Mouse (Mus musculus) left cerebral cortex, adult 2 months (tissue): ENCODE measurements around the gene Arsa. TPM values are rescaled to one million over a fixed set of nuclear protein-coding genes. Genes with fewer than 3 reads are reported as not detected.

Experiments used
- DNase-seq, 2 experiments: peaks; one replicate each; pipeline ENCODE4 v3.0.0; 2021 to 2022; ENCODE audit warnings: low spot score in 2 of 2, mixed read lengths in 1 of 2; ENCODE audit errors: extremely low spot score in 1 of 2
- H3K27ac ChIP-seq: fragments of 200-600 bp; 2 replicates; pipeline ENCODE4 v1.8.1; 2022
- H3K4me3 ChIP-seq: fragments of 200-600 bp; 2 replicates; pipeline ENCODE4 v1.8.1; 2022
- CTCF ChIP-seq: fragments of 200-600 bp; IDR thresholded peaks from 2 replicates; pipeline ENCODE4 v1.8.1; 2022; ENCODE audit warnings: antibody characterized with exemption, mild to moderate bottlenecking, moderate library complexity
- intact Hi-C: fragments of 180-260 bp; cut with DNase I; formaldehyde crosslinking; loops from one replicate; pipeline ENCODE4 v1.15.1; 2025
- total RNA-seq, 2 experiments: library from RNA; stranded (reverse); gene quantifications; 2 replicates each; pipeline ENCODE4 v1.2.3; 2021

Arsa gene
- total RNA-seq, 2 experiments from 2014 or later = 32.0 to 33.0 TPM

GRCm38 (mm10) chr15:89468577-89468976 lies 8.6 kb downstream of the Arsa start:
- Histone ChIP-seq H3K27ac (no peak overlapping the region), H3K4me3 (no peak overlapping the region)
- intact Hi-C loops = loop anchor here (5.0 kb wide), 2 partner anchors 59 to 96 kb away; partner anchors contain the start of gene Sco2
- peak; percentile 77 for TF ChIP-seq CTCF
- DNase-seq = no peak

GRCm38 (mm10) chr15:89465052-89465451 lies 12.2 kb downstream of the Arsa start:
- intact Hi-C loops = loop anchor here (5.0 kb wide), 2 partner anchors 62 to 93 kb away; partner anchors contain the start of gene Sco2
- Histone ChIP-seq H3K27ac (no peak overlapping the region), H3K4me3 (no peak overlapping the region)
- DNase-seq = no peak
- TF ChIP-seq CTCF = no peak

- no peak for DNase-seq
- TF ChIP-seq CTCF = peak; percentile 34
- intact Hi-C loops = no loop called here
Observed at GRCm38 (mm10) chr15:89463334-89464235, 13.6 kb downstream of the Arsa start.

GRCm38 (mm10) chr15:89462176-89462575 lies 15.0 kb downstream of the Arsa start:
- intact Hi-C loops = no loop called here
- H3K27ac ChIP-seq = no peak overlapping the region
- DNase-seq = no peak
- H3K4me3 ChIP-seq = no peak overlapping the region
- no peak for TF ChIP-seq CTCF

More at GRCm38 (mm10) chr15:89463334-89464235, 13.6 kb downstream of the Arsa start:
- no peak overlapping the region for H3K27ac ChIP-seq
- no peak overlapping the region for H3K4me3 ChIP-seq

GRCm38 (mm10) chr15:89461321-89461720 lies 15.9 kb downstream of the Arsa start:
- no peak for TF ChIP-seq CTCF
- DNase-seq = no peak
- Histone ChIP-seq H3K27ac (no peak overlapping the region), H3K4me3 (no peak overlapping the region)
- intact Hi-C loops = no loop called here

- no peak for DNase-seq
- intact Hi-C loops = no loop called here
- no peak for TF ChIP-seq CTCF
- H3K4me3 ChIP-seq = no peak overlapping the region
- H3K27ac ChIP-seq = no peak overlapping the region
Observed at GRCm38 (mm10) chr15:89460298-89460697, 16.9 kb downstream of the Arsa start.

- Histone ChIP-seq H3K27ac (no peak overlapping the region), H3K4me3 (no peak overlapping the region)
- DNase-seq = no peak
- TF ChIP-seq CTCF = no peak
- intact Hi-C loops = no loop called here
Observed at GRCm38 (mm10) chr15:89459821-89460220, 17.4 kb downstream of the Arsa start.

- DNase-seq = no peak
- Histone ChIP-seq H3K27ac (no peak overlapping the region), H3K4me3 (no peak overlapping the region)
- intact Hi-C loops = no loop called here
- no peak for TF ChIP-seq CTCF
Observed at GRCm38 (mm10) chr15:89458942-89459341, 18.3 kb downstream of the Arsa start.

- H3K4me3 ChIP-seq = peak overlapping the region; percentile 81
- DNase-seq = no peak
- no peak for TF ChIP-seq CTCF
- no peak overlapping the region for H3K27ac ChIP-seq
- intact Hi-C loops = no loop called here
Observed at GRCm38 (mm10) chr15:89455642-89456041, 21.6 kb downstream of the Arsa start.

- peak overlapping the region; percentile 81 for H3K4me3 ChIP-seq
- peak overlapping the region; percentile 96 for H3K27ac ChIP-seq
- no peak for DNase-seq
- intact Hi-C loops = loop anchor here (1.0 kb wide), 1 partner anchor 43 kb away; no protein-coding TSS in a partner anchor
- TF ChIP-seq CTCF = no peak
Observed at GRCm38 (mm10) chr15:89454857-89455256, 22.4 kb downstream of the Arsa start.

- peak within 1 kb of the TSS; percentile 96 for H3K27ac ChIP-seq
- DNase-seq = peak; percentile 61 to 66
- intact Hi-C loops = loop anchor here (1.0 to 2.0 kb wide), 2 partner anchors 25 to 44 kb away; partner anchors contain the start of genes C730034F03Rik, Chkb and Gm44502
- TF ChIP-seq CTCF = no peak
- peak within 1 kb of the TSS; percentile 81 for H3K4me3 ChIP-seq
Observed at GRCm38 (mm10) chr15:89453865-89454478, 23.3 kb downstream of the Arsa start, which contains the start of gene Mapk8ip2. Gene Mapk8ip2 (plus strand): TSS chr15:89453913.
